Mouse (Mus musculus) myocyte (in vitro differentiated cells): ENCODE measurements at regions not wholly inside any gene's neighbourhood (a gene's known extent, or its start where the extent isn't known, plus 50 kb on each side); places are given as distances from the start of the nearest gene placed in this dataset.

ENCODE experiments used
- MYOG ChIP-seq, 3 experiments: IDR thresholded peaks; one replicate each; pipeline ENCODE4 v1.6.1; 2011; ENCODE audit warnings: control low read depth in 2 of 3, low read depth in 2 of 3, mild to moderate bottlenecking in 2 of 3; ENCODE audit not compliant: insufficient read length in 2 of 3, control insufficient read depth in 1 of 3, insufficient read depth in 1 of 3
- POLR2A ChIP-seq: IDR thresholded peaks from one replicate; pipeline ENCODE4 v1.6.1; 2011; ENCODE audit warnings: low read depth, mild to moderate bottlenecking, control low read depth, moderate library complexity; ENCODE audit not compliant: insufficient read length
- POLR2AphosphoS2 ChIP-seq: IDR thresholded peaks from one replicate; pipeline ENCODE4 v1.6.1; 2011; ENCODE audit warnings: low read depth, control low read depth; ENCODE audit not compliant: insufficient read length
- TCF12 ChIP-seq: IDR thresholded peaks from one replicate; pipeline ENCODE4 v1.6.1; 2011; ENCODE audit warnings: mild to moderate bottlenecking, control low read depth; ENCODE audit not compliant: poor library complexity, insufficient read depth, severe bottlenecking
- USF1 ChIP-seq: IDR thresholded peaks from one replicate; pipeline ENCODE4 v1.6.1; 2011; ENCODE audit warnings: low read depth, mild to moderate bottlenecking, control low read depth, moderate library complexity

- TF ChIP-seq POLR2A (no peak), USF1 (no peak), MYOG (IDR thresholded peaks at IDR 0.05; ENCODE audit: control insufficient read depth in 1 of 3, insufficient read depth in 1 of 3, insufficient read length in 2 of 3, low read depth in 2 of 3) (no peak), TCF12 (no peak), POLR2AphosphoS2 (no peak)
Measured at GRCm38 (mm10) chr10:96297658-96298057, 161.3 kb downstream of the Gm5426 start.
